Mouse (Mus musculus) liver, embryonic 16.5 days (tissue): ENCODE data around the gene Gabrb1. TPM values are rescaled to one million over a fixed set of nuclear protein-coding genes. Genes with fewer than 3 reads are reported as not detected.

ENCODE experiments used
- ATAC-seq: fragments of 200-750 bp; cut with Nextera tagmentation; 2 replicates; pipeline ENCODE4 v1.8.0; 2017; ENCODE audit warnings: low read depth, mild to moderate bottlenecking, moderate number of reproducible peaks, moderate library complexity
- H3K27ac ChIP-seq: fragments of 300-500 bp; sonication (generic); 2 replicates; pipeline ENCODE4 v1.5.1; 2014; ENCODE audit warnings: mild to moderate bottlenecking, low read length
- H3K27me3 ChIP-seq: fragments of 300-500 bp; sonication (generic); 2 replicates; pipeline ENCODE4 v1.6.1; 2014; ENCODE audit warnings: low read depth, low read length, mixed read lengths; ENCODE audit not compliant: control insufficient read depth, insufficient read depth
- H3K36me3 ChIP-seq: fragments of 300-500 bp; sonication (generic); 2 replicates; pipeline ENCODE4 v1.6.1; 2014; ENCODE audit warnings: mild to moderate bottlenecking; ENCODE audit not compliant: control insufficient read depth, insufficient read depth
- H3K4me1 ChIP-seq: fragments of 300-500 bp; sonication (generic); 2 replicates; pipeline ENCODE4 v1.6.1; 2014; ENCODE audit warnings: low read depth, low read length, mixed read lengths; ENCODE audit not compliant: control insufficient read depth
- H3K4me2 ChIP-seq: fragments of 300-500 bp; sonication (generic); 2 replicates; pipeline ENCODE4 v1.6.1; 2014; ENCODE audit warnings: low read depth, low read length, mixed read lengths
- H3K4me3 ChIP-seq: fragments of 300-500 bp; sonication (generic); 2 replicates; pipeline ENCODE4 v1.5.1; 2014; ENCODE audit warnings: low read depth, mild to moderate bottlenecking, low read length
- H3K9ac ChIP-seq: fragments of 300-500 bp; sonication (generic); 2 replicates; pipeline ENCODE4 v1.6.1; 2014; ENCODE audit warnings: low read depth, low read length
- H3K9me3 ChIP-seq: fragments of 300-500 bp; sonication (generic); replicated peaks from 2 replicates; pipeline ENCODE4 v1.6.1; 2016; ENCODE audit warnings: low read length; ENCODE audit not compliant: control insufficient read depth
- WGBS: fragments of 180-500 bp; shearing (Covaris S2); extraction: QIAGEN DNeasy Blood & Tissue Kit; methylation state at CpG from one replicate; pipeline ENCODE4 v1.1.7; 2014; ENCODE audit not compliant: insufficient replicate concordance; 5-methylcytosine and 5-hydroxymethylcytosine counted together
- polyA plus RNA-seq: library from polyadenylated mRNA; unstranded; fragments of >200 nt; fragmentation: Nextera tagmentation; extraction: Ambion mirVana; gene quantifications from 2 replicates; pipeline ENCODE4 v1.2.1, GENCODE M21; 2015

The Gabrb1 gene
- polyA plus RNA-seq, 1 experiment from 2014 or later, result 0.07 TPM

GRCm38 (mm10) chr5:71965529-71965928 lies 307.6 kb downstream of the Gabrb1 start:
- WGBS, result 27% methylated on average over 2 of the region's 2 CpGs
- H3K27ac ChIP-seq, result no peak overlapping the region
- no peaks in the 10 kb centered on the region for H3K27me3 ChIP-seq
- no peak overlapping the region for H3K4me3 ChIP-seq
- H3K36me3 ChIP-seq, result no peaks in the 10 kb centered on the region
- no peak for ATAC-seq
- H3K4me2 ChIP-seq, result no peak overlapping the region
- no peaks in the 10 kb centered on the region for H3K4me1 ChIP-seq
- no peaks in the 10 kb centered on the region for H3K9me3 ChIP-seq
- H3K9ac ChIP-seq, result no peak overlapping the region

GRCm38 (mm10) chr5:71970140-71970800 lies 312.4 kb downstream of the Gabrb1 start:
- Histone ChIP-seq H3K9ac (no peak overlapping the region), H3K36me3 (no peaks in the 10 kb centered on the region), H3K4me2 (no peak overlapping the region), H3K27ac (no peak overlapping the region), H3K9me3 (no peaks in the 10 kb centered on the region), H3K4me3 (no peak overlapping the region), H3K4me1 (no peaks in the 10 kb centered on the region), H3K27me3 (no peaks in the 10 kb centered on the region)
- no peak for ATAC-seq
- 55% methylated on average over 8 of the region's 8 CpGs for WGBS

- no peak overlapping the region for H3K27ac ChIP-seq
- 51% methylated on average over 5 of the region's 5 CpGs for WGBS
Observed at GRCm38 (mm10) chr5:71972831-71973230, 314.9 kb downstream of the Gabrb1 start.

GRCm38 (mm10) chr5:71976133-71976532 lies 318.2 kb downstream of the Gabrb1 start:
- no peak overlapping the region for H3K4me3 ChIP-seq
- H3K9ac ChIP-seq, result no peak overlapping the region
- H3K27me3 ChIP-seq, result no peaks in the 10 kb centered on the region
- H3K4me2 ChIP-seq, result no peak overlapping the region
- ATAC-seq, result no peak
- H3K4me1 ChIP-seq, result no peaks in the 10 kb centered on the region
- no peaks in the 10 kb centered on the region for H3K9me3 ChIP-seq
- 68% methylated on average over 4 of the region's 4 CpGs for WGBS
- H3K27ac ChIP-seq, result no peak overlapping the region
- H3K36me3 ChIP-seq, result no peaks in the 10 kb centered on the region

More at GRCm38 (mm10) chr5:71972831-71973230, 314.9 kb downstream of the Gabrb1 start:
- H3K4me2 ChIP-seq, result no peak overlapping the region
- no peak overlapping the region for H3K4me3 ChIP-seq
- no peak for ATAC-seq
- no peak overlapping the region for H3K9ac ChIP-seq
- no peaks in the 10 kb centered on the region for H3K27me3 ChIP-seq
- no peaks in the 10 kb centered on the region for H3K9me3 ChIP-seq
- no peaks in the 10 kb centered on the region for H3K36me3 ChIP-seq
- H3K4me1 ChIP-seq, result no peaks in the 10 kb centered on the region

- no peak overlapping the region for H3K27ac ChIP-seq
- H3K27me3 ChIP-seq, result no peaks in the 10 kb centered on the region
- no peak overlapping the region for H3K4me2 ChIP-seq
- H3K9me3 ChIP-seq, result no peaks in the 10 kb centered on the region
- WGBS, result 54% methylated on average over 5 of the region's 5 CpGs
- H3K4me1 ChIP-seq, result no peaks in the 10 kb centered on the region
- H3K4me3 ChIP-seq, result no peak overlapping the region
- ATAC-seq, result no peak
- no peak overlapping the region for H3K9ac ChIP-seq
- no peaks in the 10 kb centered on the region for H3K36me3 ChIP-seq
Observed at GRCm38 (mm10) chr5:71976571-71977061, 318.7 kb downstream of the Gabrb1 start.

- no peak for ATAC-seq
- Histone ChIP-seq H3K36me3 (no peaks in the 10 kb centered on the region), H3K9ac (no peak overlapping the region), H3K4me3 (no peak overlapping the region), H3K27ac (no peak overlapping the region), H3K4me1 (no peaks in the 10 kb centered on the region), H3K9me3 (no peaks in the 10 kb centered on the region), H3K4me2 (no peak overlapping the region), H3K27me3 (no peaks in the 10 kb centered on the region)
- WGBS, result 38% methylated on average over 1 of the region's 1 CpGs
Observed at GRCm38 (mm10) chr5:71986561-71986960, 328.6 kb downstream of the Gabrb1 start.

- ATAC-seq, result no peak
- Histone ChIP-seq H3K9ac (no peak overlapping the region), H3K4me1 (no peaks in the 10 kb centered on the region), H3K36me3 (no peaks in the 10 kb centered on the region), H3K27ac (no peak overlapping the region), H3K27me3 (no peaks in the 10 kb centered on the region), H3K9me3 (no peaks in the 10 kb centered on the region), H3K4me2 (no peak overlapping the region), H3K4me3 (no peak overlapping the region)
- WGBS, result 55% methylated on average over 5 of the region's 5 CpGs
Observed at GRCm38 (mm10) chr5:71986983-71987398, 329.1 kb downstream of the Gabrb1 start.

GRCm38 (mm10) chr5:71999466-71999865 lies 341.6 kb downstream of the Gabrb1 start:
- no peaks in the 10 kb centered on the region for H3K4me1 ChIP-seq
- H3K27me3 ChIP-seq, result no peaks in the 10 kb centered on the region
- no peak overlapping the region for H3K9ac ChIP-seq
- WGBS, result 51% methylated on average over 4 of the region's 4 CpGs
- no peaks in the 10 kb centered on the region for H3K9me3 ChIP-seq
- no peak overlapping the region for H3K4me2 ChIP-seq
- H3K4me3 ChIP-seq, result no peak overlapping the region
- H3K36me3 ChIP-seq, result no peaks in the 10 kb centered on the region
- H3K27ac ChIP-seq, result no peak overlapping the region
- ATAC-seq, result no peak

GRCm38 (mm10) chr5:72003811-72004435 lies 346.0 kb downstream of the Gabrb1 start:
- no peaks in the 10 kb centered on the region for H3K9me3 ChIP-seq
- no peak overlapping the region for H3K27ac ChIP-seq
- no peak overlapping the region for H3K4me2 ChIP-seq
- no peaks in the 10 kb centered on the region for H3K27me3 ChIP-seq
- H3K36me3 ChIP-seq, result no peaks in the 10 kb centered on the region
- no peak overlapping the region for H3K9ac ChIP-seq
- no peak for ATAC-seq
- 55% methylated on average over 3 of the region's 3 CpGs for WGBS
- no peaks in the 10 kb centered on the region for H3K4me1 ChIP-seq
- H3K4me3 ChIP-seq, result no peak overlapping the region
